ENCODE assay signal across 23 mouse cellular contexts in the genomic region with DNA sequence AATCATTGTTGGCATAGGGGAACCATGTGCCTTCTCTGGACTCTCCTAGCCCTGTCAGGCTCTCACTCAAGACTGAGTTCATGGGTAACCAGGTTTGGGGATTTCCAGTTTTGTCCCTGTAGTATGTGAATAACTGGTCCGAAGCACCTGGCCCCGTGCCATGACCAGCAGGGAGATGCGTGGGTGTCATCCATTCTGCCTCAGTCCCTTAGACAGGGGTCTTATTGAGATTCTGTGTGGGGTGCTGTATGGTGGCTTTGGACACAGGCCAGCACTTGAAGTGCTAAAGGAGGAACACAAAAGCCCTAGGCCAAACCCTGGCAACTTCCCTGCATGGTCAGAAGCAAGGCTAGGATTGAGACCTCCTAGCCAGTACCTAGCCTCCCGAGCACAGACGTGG. TPM values are rescaled to one million over a fixed set of nuclear protein-coding genes. Genes with fewer than 3 reads are reported as not detected.
DNase-seq lines count a peak whose midpoint lies in the region; ATAC-seq lines count a peak whose summit lies in the region.
"Had no signal": no experiment of that assay in that cellular context is flagged by ENCODE, and none has a peak within 500 bp of the region (broad histone marks: within the 10 kb centered on the region; RNA-seq: fewer than 3 reads in every experiment).

No protein-coding gene starts in this region.

- intact Hi-C loops in gastrocnemius, postnatal 36 days (cut with DNase I): no loop called here

- H3K27me3 ChIP-seq in kidney, embryonic 14.5 days (ENCODE audit: control insufficient read depth, insufficient read depth, low read length): no peaks in the 10 kb centered on the region
- H3K27me3 ChIP-seq: embryonic facial prominence, embryonic 12.5 days; forebrain, embryonic 13.5 days; intestine, embryonic 15.5 days; limb, embryonic 13.5 days; liver, embryonic 13.5 days had no signal

- no peak overlapping the region for H3K27ac ChIP-seq in kidney, embryonic 14.5 days (ENCODE audit: low read depth, low read length)
- H3K27ac ChIP-seq: embryonic facial prominence, embryonic 12.5 days; forebrain, embryonic 13.5 days; intestine, embryonic 15.5 days; kidney, embryonic 15.5 days; limb, embryonic 13.5 days; liver, embryonic 13.5 days had no signal

- ATAC-seq in kidney, embryonic 14.5 days (ENCODE audit: low FRiP score, low TSS enrichment): no peak
- ATAC-seq: forebrain, embryonic 13.5 days; intestine, embryonic 15.5 days had no signal

- peak; percentile 11 for DNase-seq in cerebellum, adult 8-10 months
- no peak for DNase-seq in cerebellum, adult 11 months
- peak; percentile 46 for DNase-seq in gastrocnemius, postnatal 10 days
- DNase-seq in gastrocnemius, postnatal 36 days: no peak
- peak; percentile 61 for DNase-seq in kidney, postnatal 10 days
- DNase-seq in right cerebral cortex, postnatal 14 days: peak; percentile 48
- DNase-seq in right cerebral cortex, adult 18-20 months: no peak
- DNase-seq: liver, embryonic 13.5 days; lung, embryonic 14.5 days; lung, postnatal 36 days had no signal

- no peaks in the 10 kb centered on the region for H3K36me3 ChIP-seq in kidney, embryonic 14.5 days (ENCODE audit: control insufficient read depth, insufficient read depth, low read length)
- H3K36me3 ChIP-seq: embryonic facial prominence, embryonic 12.5 days; G1E; intestine, embryonic 15.5 days; kidney, embryonic 15.5 days; limb, embryonic 13.5 days; liver, embryonic 13.5 days had no signal

- H3K9me3 ChIP-seq in kidney, embryonic 14.5 days (ENCODE audit: control insufficient read depth, low read length): no peaks in the 10 kb centered on the region
- H3K9me3 ChIP-seq: embryonic facial prominence, embryonic 12.5 days; forebrain, embryonic 13.5 days; G1E; intestine, embryonic 15.5 days; kidney, embryonic 15.5 days; limb, embryonic 13.5 days; liver, embryonic 13.5 days had no signal

- H3K9ac ChIP-seq in kidney, embryonic 14.5 days (ENCODE audit: low read depth, low read length): no peak overlapping the region
- H3K9ac ChIP-seq: embryonic facial prominence, embryonic 12.5 days; forebrain, embryonic 13.5 days; intestine, embryonic 15.5 days; kidney, embryonic 15.5 days; limb, embryonic 13.5 days; liver, embryonic 13.5 days; lung, embryonic 14.5 days had no signal

- no peak overlapping the region for H3K4me3 ChIP-seq in kidney, embryonic 14.5 days (ENCODE audit: low read length)
- H3K4me3 ChIP-seq: embryonic facial prominence, embryonic 12.5 days; erythroblast, embryonic 14.5 days; forebrain, embryonic 13.5 days; intestine, embryonic 15.5 days; kidney, embryonic 15.5 days; limb, embryonic 13.5 days; liver, embryonic 13.5 days had no signal

- no peak overlapping the region for H3K4me2 ChIP-seq in kidney, embryonic 14.5 days (replicated peaks; ENCODE audit: low read depth, low read length)
- H3K4me2 ChIP-seq: embryonic facial prominence, embryonic 12.5 days; forebrain, embryonic 13.5 days; intestine, embryonic 15.5 days; kidney, embryonic 15.5 days; limb, embryonic 13.5 days; liver, embryonic 13.5 days; lung, embryonic 14.5 days had no signal

- 82% methylated on average over 5 of the region's 5 CpGs for WGBS in kidney, embryonic 14.5 days

- peaks cover 17% of the 10 kb centered on the region for H3K4me1 ChIP-seq in kidney, embryonic 14.5 days (ENCODE audit: control insufficient read depth, insufficient read depth, low read length)
- H3K4me1 ChIP-seq: liver, embryonic 13.5 days had no signal

RNA-seq across cellular contexts. Expression of a gene that starts 9.9 kb away (rescaled TPM):
- 100 to 1,000 TPM; 279 to 289 TPM for total RNA-seq in gastrocnemius, postnatal 10 days (2021)
- total RNA-seq in gastrocnemius, postnatal 36 days (2021): 100 to 1,000 TPM; 294 to 317 TPM
- polyA plus RNA-seq in kidney, embryonic 14.5 days (2014; fragmentation: Nextera tagmentation; extraction: Ambion mirVana): 63.9 and 82.6 TPM in 2 replicates

RNA-seq across cellular contexts. Expression of a gene that starts 18.9 kb away (rescaled TPM):
- 10 to 100 TPM; 21.2 to 27.4 TPM for total RNA-seq in gastrocnemius, postnatal 10 days (2021)
- 1 to 10 TPM; 5.7 to 8.4 TPM for total RNA-seq in gastrocnemius, postnatal 36 days (2021)
- polyA plus RNA-seq in kidney, embryonic 14.5 days (2014; fragmentation: Nextera tagmentation; extraction: Ambion mirVana): 25.1 and 50.2 TPM in 2 replicates
- total RNA-seq: hematopoietic stem cell, adult 5-6 weeks; monocyte, adult 5-6 weeks had no signal
- polyA plus RNA-seq: erythroblast, embryonic 14.5 days; G1E had no signal

RNA-seq across cellular contexts. Expression of a gene that starts 50.9 kb away (rescaled TPM):
- 10 to 100 TPM in 1 of 2 experiments, 1 to 10 TPM in 1; 9.9 to 10.7 TPM for total RNA-seq in gastrocnemius, postnatal 10 days (2021)
- 10 to 100 TPM; 33.4 to 44.6 TPM for total RNA-seq in gastrocnemius, postnatal 36 days (2021)
- polyA plus RNA-seq in kidney, embryonic 14.5 days (2014; fragmentation: Nextera tagmentation; extraction: Ambion mirVana): 0.16 TPM in 1 of 2 replicates, not detected in the other
- total RNA-seq: G1E; hematopoietic stem cell, adult 5-6 weeks; megakaryocyte-erythroid progenitor cell, adult 5-6 weeks; monocyte, adult 5-6 weeks had no signal
- polyA plus RNA-seq: embryonic facial prominence, embryonic 12.5 days; erythroblast, embryonic 14.5 days; forebrain, embryonic 13.5 days; G1E; intestine, embryonic 15.5 days; limb, embryonic 13.5 days; liver, embryonic 13.5 days; lung, embryonic 14.5 days; neural tube, embryonic 11.5 days; stomach, embryonic 16.5 days had no signal

Comparison
In these comparisons a context has a peak if more than half of its experiments do, and no peak if none do; other contexts are left out.
1. DNase-seq: peak in cerebellum, adult 8-10 months (single experiment), gastrocnemius, postnatal 10 days (single experiment), kidney, postnatal 10 days (single experiment) and right cerebral cortex, postnatal 14 days (single experiment); none in cerebellum, adult 11 months (single experiment), gastrocnemius, postnatal 36 days (0 of 2) and right cerebral cortex, adult 18-20 months (single experiment).